Comparison of ENCODE assay signal across 20 mouse cellular contexts in the genomic region with DNA sequence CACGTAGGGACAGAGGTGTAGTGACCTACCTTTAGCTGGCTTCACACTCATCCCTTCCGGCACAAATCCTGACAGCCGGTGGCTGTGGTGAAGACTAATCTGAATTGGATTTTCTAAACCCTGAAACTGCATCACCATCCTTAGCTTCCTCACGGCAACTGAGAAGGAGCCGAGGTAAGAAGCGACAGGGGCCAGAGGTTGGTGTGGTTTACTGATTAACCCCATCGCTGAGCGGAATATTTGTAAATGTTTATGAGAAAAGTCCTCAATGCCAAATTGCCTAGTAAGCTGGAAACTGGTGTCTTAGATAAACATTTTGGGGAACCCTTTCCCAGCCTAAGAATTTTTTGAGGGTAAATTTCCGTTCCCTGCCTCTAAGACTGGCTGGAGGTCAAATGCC. TPM values are rescaled to one million over a fixed set of nuclear protein-coding genes. Genes with fewer than 3 reads are reported as not detected.
DNase-seq lines count a peak whose midpoint lies in the region; ATAC-seq and TF ChIP-seq lines count a peak whose summit lies in the region.
"Had no signal": no experiment of that assay in that cellular context is flagged by ENCODE, and none has a peak within 500 bp of the region (broad histone marks: within the 10 kb centered on the region; RNA-seq: fewer than 3 reads in every experiment).

No protein-coding gene starts in this region.

- no peak overlapping the region; the same call in 1 of the 2 replicates for H3K4me2 ChIP-seq in kidney, embryonic 16.5 days (replicated peaks; ENCODE audit: low read depth, low read length)
- H3K4me2 ChIP-seq in liver, embryonic 16.5 days (ENCODE audit: low read depth, low read length) = no peak overlapping the region
- H3K4me2 ChIP-seq: heart, embryonic 12.5 days; hindbrain, embryonic 14.5 days; limb, embryonic 12.5 days; lung, embryonic 15.5 days; midbrain, embryonic 13.5 days; neural tube, embryonic 15.5 days had no signal

- H3K27me3 ChIP-seq in E14TG2a.4 (ENCODE audit: insufficient read depth, low read length) = peaks cover 9% of the 10 kb centered on the region
- H3K27me3 ChIP-seq in kidney, embryonic 16.5 days (ENCODE audit: insufficient read depth, low read length) = no peaks in the 10 kb centered on the region
- no peaks in the 10 kb centered on the region for H3K27me3 ChIP-seq in liver, embryonic 16.5 days (ENCODE audit: control insufficient read depth, insufficient read depth, low read depth, low read length)
- H3K27me3 ChIP-seq: heart, embryonic 12.5 days; limb, embryonic 12.5 days; lung, embryonic 15.5 days; midbrain, embryonic 13.5 days; neural tube, embryonic 15.5 days had no signal

- no peak overlapping the region for H3K9ac ChIP-seq in kidney, embryonic 16.5 days (replicated peaks; ENCODE audit: low read length)
- no peak overlapping the region for H3K9ac ChIP-seq in liver, embryonic 16.5 days (ENCODE audit: low read depth, low read length)
- H3K9ac ChIP-seq: heart, embryonic 12.5 days; hindbrain, embryonic 14.5 days; limb, embryonic 12.5 days; lung, embryonic 15.5 days; midbrain, embryonic 13.5 days; neural tube, embryonic 15.5 days had no signal

- 68% methylated on average over 9 of the region's 9 CpGs for WGBS in kidney, embryonic 16.5 days
- WGBS in liver, embryonic 16.5 days (ENCODE audit: insufficient replicate concordance) = 62% methylated on average over 9 of the region's 9 CpGs

- H3K27ac ChIP-seq in kidney, embryonic 16.5 days (ENCODE audit: low read length) = no peak overlapping the region
- no peak overlapping the region for H3K27ac ChIP-seq in liver, embryonic 16.5 days (ENCODE audit: low read length)
- H3K27ac ChIP-seq: hindbrain, embryonic 14.5 days; left cerebral cortex, adult 2 months; limb, embryonic 12.5 days; lung, embryonic 15.5 days; macrophage; midbrain, embryonic 13.5 days; neural tube, embryonic 15.5 days had no signal

- no peaks in the 10 kb centered on the region for H3K36me3 ChIP-seq in E14TG2a.4 (ENCODE audit: insufficient read depth, low read length)
- H3K36me3 ChIP-seq in kidney, embryonic 16.5 days (ENCODE audit: insufficient read depth, low read length) = no peaks in the 10 kb centered on the region
- no peaks in the 10 kb centered on the region for H3K36me3 ChIP-seq in liver, embryonic 16.5 days (ENCODE audit: control insufficient read depth, insufficient read depth)
- H3K36me3 ChIP-seq: G1E; heart, embryonic 12.5 days; limb, embryonic 12.5 days; lung, embryonic 15.5 days; midbrain, embryonic 13.5 days; neural tube, embryonic 15.5 days had no signal

- DNase-seq in ZHBTc4 (ENCODE audit: low read depth, low spot score) = peak; percentile 27
- DNase-seq in spleen, adult 18-20 months = no peak
- DNase-seq in frontal cortex, postnatal 36 days (ENCODE audit: low spot score in 2 of 2) = no peak
- DNase-seq in right cerebral cortex, postnatal 4 days = no peak
- DNase-seq: adrenal gland, adult 2 months; cerebellum, adult 11-12 months; cerebellum, postnatal 36 days had no signal

- H3K9me3 ChIP-seq in E14TG2a.4 (ENCODE audit: low read length) = peaks cover 5% of the 10 kb centered on the region; the same call in 1 of the 2 replicates
- no peaks in the 10 kb centered on the region for H3K9me3 ChIP-seq in kidney, embryonic 16.5 days (ENCODE audit: low read length)
- H3K9me3 ChIP-seq in liver, embryonic 16.5 days (replicated peaks; ENCODE audit: control insufficient read depth, low read length) = no peaks in the 10 kb centered on the region
- H3K9me3 ChIP-seq: G1E; limb, embryonic 12.5 days; lung, embryonic 15.5 days; midbrain, embryonic 13.5 days; neural tube, embryonic 15.5 days had no signal

- peak; percentile 49; the same call in 1 of the 2 replicates for ATAC-seq in kidney, embryonic 16.5 days (ENCODE audit: low FRiP score, low TSS enrichment)
- ATAC-seq in liver, embryonic 16.5 days (ENCODE audit: low read depth) = no peak
- ATAC-seq: forebrain, embryonic 14.5 days; midbrain, embryonic 13.5 days had no signal

- TF ChIP-seq CTCF in E14TG2a.4 (conservative IDR thresholded peaks at IDR 0.05; ENCODE audit: low read length) = no peak

- peak overlapping the region; percentile 63 for H3K4me3 ChIP-seq in E14TG2a.4 (replicated peaks; ENCODE audit: low read length)
- peak overlapping the region; percentile 2; the same call in 1 of the 2 replicates for H3K4me3 ChIP-seq in kidney, embryonic 16.5 days (ENCODE audit: low read length)
- peak overlapping the region; percentile 12; the same call in 1 of the 2 replicates for H3K4me3 ChIP-seq in liver, embryonic 16.5 days (ENCODE audit: low read depth, low read length)
- H3K4me3 ChIP-seq: heart, embryonic 12.5 days; left cerebral cortex, adult 2 months; limb, embryonic 12.5 days; lung, embryonic 15.5 days; midbrain, embryonic 13.5 days; neural tube, embryonic 15.5 days had no signal

- H3K4me1 ChIP-seq in E14TG2a.4 (replicated peaks; ENCODE audit: low read depth, low read length) = peaks cover 3% of the 10 kb centered on the region; the same call in 1 of the 2 replicates
- no peaks in the 10 kb centered on the region for H3K4me1 ChIP-seq in kidney, embryonic 16.5 days (ENCODE audit: insufficient read depth, low read length)
- H3K4me1 ChIP-seq in liver, embryonic 16.5 days (ENCODE audit: control insufficient read depth, low read depth, low read length) = no peaks in the 10 kb centered on the region
- H3K4me1 ChIP-seq: limb, embryonic 12.5 days; lung, embryonic 15.5 days; midbrain, embryonic 13.5 days; neural tube, embryonic 15.5 days had no signal

RNA-seq across cellular contexts. Expression of gene Nr1h4, which starts 26.9 kb away (rescaled TPM):
- polyA plus RNA-seq in kidney, embryonic 16.5 days (2015; fragmentation: Nextera tagmentation; extraction: Ambion mirVana) = 3.9 and 4.2 TPM in 2 replicates
- 7.4 and 8.4 TPM in 2 replicates for polyA plus RNA-seq in liver, embryonic 16.5 days (2015; fragmentation: Nextera tagmentation; extraction: Ambion mirVana)
- polyA plus RNA-seq: G1E; limb, embryonic 12.5 days; macrophage; midbrain, embryonic 13.5 days; neural tube, embryonic 15.5 days had no signal

Comparison
In these comparisons a context has a peak if more than half of its experiments do, and no peak if none do; other contexts are left out.
1. H3K4me3 ChIP-seq: peak in every context shown above with its lines; median percentile 63 in E14TG2a.4; 12 in liver, embryonic 16.5 days; 2 in kidney, embryonic 16.5 days.